Mouse (Mus musculus) limb, embryonic 15.5 days (tissue): Measurements from ENCODE around the gene Rab11fip5. TPM values are rescaled to one million over a fixed set of nuclear protein-coding genes. Genes with fewer than 3 reads are reported as not detected.

ENCODE experiments used
- ATAC-seq: fragments of 200-750 bp; cut with Nextera tagmentation; 2 replicates; pipeline ENCODE4 v1.8.0; 2017; ENCODE audit warnings: low read depth, moderate TSS enrichment; ENCODE audit not compliant: insufficient number of reproducible peaks, low FRiP score, low TSS enrichment
- H3K27ac ChIP-seq: fragments of 300-500 bp; sonication (generic); 2 replicates; pipeline ENCODE4 v1.5.1; 2015; ENCODE audit warnings: moderate library complexity, mild to moderate bottlenecking, inconsistent platforms
- H3K27me3 ChIP-seq: fragments of 300-500 bp; sonication (generic); 2 replicates; pipeline ENCODE4 v1.6.1; 2015; ENCODE audit warnings: inconsistent platforms
- H3K36me3 ChIP-seq: fragments of 300-500 bp; sonication (generic); 2 replicates; pipeline ENCODE4 v1.6.1; 2015; ENCODE audit warnings: inconsistent platforms
- H3K4me1 ChIP-seq: fragments of 300-500 bp; sonication (generic); 2 replicates; pipeline ENCODE4 v1.6.1; 2015; ENCODE audit warnings: inconsistent platforms
- H3K4me2 ChIP-seq: fragments of 300-500 bp; sonication (generic); 2 replicates; pipeline ENCODE4 v1.6.1; 2015; ENCODE audit warnings: mild to moderate bottlenecking, inconsistent platforms
- H3K4me3 ChIP-seq: fragments of 300-500 bp; sonication (generic); 2 replicates; pipeline ENCODE4 v1.5.1; 2015; ENCODE audit warnings: mild to moderate bottlenecking, inconsistent platforms
- H3K9ac ChIP-seq: fragments of 300-500 bp; sonication (generic); 2 replicates; pipeline ENCODE4 v1.6.1; 2015; ENCODE audit warnings: inconsistent platforms
- H3K9me3 ChIP-seq: fragments of 300-500 bp; sonication (generic); 2 replicates; pipeline ENCODE4 v1.6.1; 2016; ENCODE audit warnings: inconsistent platforms
- WGBS: fragments of 180-500 bp; shearing (Covaris S2); methylation state at CpG from one replicate; pipeline ENCODE4 v1.1.7; 2015; 5-methylcytosine and 5-hydroxymethylcytosine counted together
- polyA plus RNA-seq: library from polyadenylated mRNA; unstranded; fragments of >200 nt; fragmentation: Nextera tagmentation; extraction: Ambion mirVana; gene quantifications from 2 replicates; pipeline ENCODE4 v1.2.1, GENCODE M21; 2015

Gene Rab11fip5
- polyA plus RNA-seq, 1 experiment from 2014 or later: 21.7 TPM

DNA sequence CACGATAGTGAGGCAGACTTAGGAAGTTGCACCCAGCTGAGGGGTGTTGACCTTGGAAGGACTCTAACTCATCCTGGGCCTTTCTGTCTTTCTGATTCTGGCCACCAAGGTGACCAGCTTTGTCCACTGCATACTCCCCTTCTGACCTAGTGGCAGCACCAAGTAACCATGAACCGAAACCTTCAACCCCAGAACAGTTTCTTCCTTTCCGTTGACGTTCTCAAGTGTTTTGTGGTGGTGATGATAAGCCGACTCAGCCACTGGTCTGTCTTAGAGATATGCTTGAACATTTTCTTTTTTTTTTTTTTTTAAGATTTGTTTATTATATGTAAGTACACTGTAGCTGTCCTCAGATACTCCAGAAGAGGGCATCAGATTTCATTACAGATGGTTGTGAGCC, 14.2 kb upstream of the Rab11fip5 start:
- H3K27me3 ChIP-seq: peaks cover 5% of the 10 kb centered on the region; the same call in 1 of the 2 replicates
- H3K27ac ChIP-seq: no peak overlapping the region
- H3K9ac ChIP-seq: no peak overlapping the region
- H3K36me3 ChIP-seq: no peaks in the 10 kb centered on the region
- H3K4me1 ChIP-seq: no peaks in the 10 kb centered on the region
- no peak overlapping the region for H3K4me2 ChIP-seq
- ATAC-seq: no peak
- no peak overlapping the region for H3K4me3 ChIP-seq
- H3K9me3 ChIP-seq: no peaks in the 10 kb centered on the region
- 75% methylated on average over 5 of the region's 5 CpGs for WGBS

DNA sequence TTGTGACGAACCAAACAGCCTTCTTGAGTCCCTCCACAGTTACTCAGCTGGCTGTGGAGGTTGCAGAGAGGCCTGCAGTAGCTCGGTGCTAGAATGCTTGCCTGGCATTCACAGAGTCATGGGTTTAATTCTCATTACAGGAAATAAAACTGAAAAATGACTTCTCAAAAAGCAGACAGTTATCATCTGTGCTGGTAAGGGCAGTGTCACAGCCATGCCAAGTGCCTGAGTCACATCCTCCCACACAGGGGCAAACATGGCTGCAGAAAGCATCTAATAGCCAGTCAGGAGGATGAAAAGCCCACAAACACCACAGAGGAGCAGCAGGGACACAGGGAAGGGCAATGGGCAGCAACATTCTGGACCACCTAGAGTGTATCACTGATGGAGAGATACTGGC, 8.4 kb upstream of the Rab11fip5 start:
- Histone ChIP-seq H3K27me3 (peaks cover 5% of the 10 kb centered on the region; the same call in 1 of the 2 replicates), H3K27ac (no peak overlapping the region), H3K9ac (no peak overlapping the region), H3K4me2 (no peak overlapping the region), H3K4me3 (no peak overlapping the region), H3K36me3 (no peaks in the 10 kb centered on the region), H3K9me3 (no peaks in the 10 kb centered on the region), H3K4me1 (peaks cover 17% of the 10 kb centered on the region)
- 73% methylated on average over 2 of the region's 2 CpGs for WGBS
- ATAC-seq: no peak

DNA sequence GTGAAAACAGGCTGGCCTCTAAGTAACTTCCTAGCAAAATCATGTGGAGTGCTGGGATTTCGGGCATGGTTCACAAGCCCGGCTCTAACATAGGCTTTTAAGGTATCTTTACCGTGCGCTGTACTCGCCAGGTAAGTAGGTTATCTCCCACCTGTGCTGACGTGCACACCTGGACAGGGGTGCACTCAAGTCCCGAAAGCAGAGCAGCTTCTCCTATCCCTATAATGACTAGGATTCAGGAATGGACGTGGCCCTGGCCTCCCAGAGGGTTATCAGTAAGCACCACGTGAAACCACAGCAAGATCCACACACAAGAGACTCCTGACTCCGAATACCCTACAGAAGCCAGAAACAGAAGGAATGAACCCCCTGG, 7.2 kb upstream of the Rab11fip5 start:
- Histone ChIP-seq H3K4me2 (no peak overlapping the region), H3K4me1 (peaks cover 17% of the 10 kb centered on the region), H3K36me3 (no peaks in the 10 kb centered on the region), H3K9ac (no peak overlapping the region), H3K4me3 (no peak overlapping the region), H3K27me3 (peaks cover 5% of the 10 kb centered on the region; the same call in 1 of the 2 replicates), H3K9me3 (no peaks in the 10 kb centered on the region), H3K27ac (no peak overlapping the region)
- no peak for ATAC-seq
- 78% methylated on average over 10 of the region's 10 CpGs for WGBS

DNA sequence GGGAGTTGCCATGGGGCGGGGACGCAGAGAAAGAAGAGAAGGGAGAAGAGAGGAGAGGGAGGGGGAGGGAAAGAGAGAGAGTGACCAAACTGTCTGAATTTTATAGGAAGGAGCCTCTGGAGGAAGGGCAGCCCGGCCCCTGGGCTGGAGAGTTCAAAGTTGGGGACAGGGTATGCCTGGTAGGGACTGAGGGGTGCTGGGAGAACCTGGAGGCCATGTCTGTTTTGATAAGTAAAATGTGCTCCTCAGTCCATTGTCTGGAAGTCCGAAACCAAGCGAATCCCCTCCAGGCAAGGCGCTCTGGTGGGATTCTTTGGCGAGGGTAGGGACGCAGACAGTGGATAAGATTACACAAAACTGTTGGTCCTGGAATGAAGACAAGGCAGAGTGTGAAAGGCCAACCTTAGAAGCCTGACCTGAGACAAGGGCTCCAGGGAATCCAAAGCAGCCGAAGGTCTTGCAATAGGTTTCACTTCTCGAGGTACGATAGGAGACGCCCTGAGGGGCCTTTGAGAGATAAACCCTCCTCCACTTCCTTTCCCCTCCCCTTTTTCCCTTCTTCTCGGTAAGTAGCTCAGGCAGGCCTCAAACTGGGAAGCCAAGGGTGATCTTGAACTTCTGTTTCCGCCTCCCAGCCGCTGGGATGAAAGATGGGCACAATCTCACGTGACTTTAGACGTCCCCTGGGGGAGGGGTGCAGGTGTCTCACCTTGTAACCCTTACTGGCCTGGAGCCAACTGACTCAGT, 6.6 kb upstream of the Rab11fip5 start:
- peaks cover 17% of the 10 kb centered on the region for H3K4me1 ChIP-seq
- H3K9me3 ChIP-seq: no peaks in the 10 kb centered on the region
- peak overlapping the region; percentile 30 for H3K4me2 ChIP-seq
- H3K9ac ChIP-seq: no peak overlapping the region
- peaks cover 1% of the 10 kb centered on the region; the same call in 1 of the 2 replicates for H3K27me3 ChIP-seq
- H3K4me3 ChIP-seq: no peak overlapping the region
- 22% methylated on average over 17 of the region's 17 CpGs for WGBS
- 0 out of 2 replicates have a peak, but pooled peaks have one; percentile 35 for ATAC-seq
- H3K27ac ChIP-seq: no peak overlapping the region
- no peaks in the 10 kb centered on the region for H3K36me3 ChIP-seq

DNA sequence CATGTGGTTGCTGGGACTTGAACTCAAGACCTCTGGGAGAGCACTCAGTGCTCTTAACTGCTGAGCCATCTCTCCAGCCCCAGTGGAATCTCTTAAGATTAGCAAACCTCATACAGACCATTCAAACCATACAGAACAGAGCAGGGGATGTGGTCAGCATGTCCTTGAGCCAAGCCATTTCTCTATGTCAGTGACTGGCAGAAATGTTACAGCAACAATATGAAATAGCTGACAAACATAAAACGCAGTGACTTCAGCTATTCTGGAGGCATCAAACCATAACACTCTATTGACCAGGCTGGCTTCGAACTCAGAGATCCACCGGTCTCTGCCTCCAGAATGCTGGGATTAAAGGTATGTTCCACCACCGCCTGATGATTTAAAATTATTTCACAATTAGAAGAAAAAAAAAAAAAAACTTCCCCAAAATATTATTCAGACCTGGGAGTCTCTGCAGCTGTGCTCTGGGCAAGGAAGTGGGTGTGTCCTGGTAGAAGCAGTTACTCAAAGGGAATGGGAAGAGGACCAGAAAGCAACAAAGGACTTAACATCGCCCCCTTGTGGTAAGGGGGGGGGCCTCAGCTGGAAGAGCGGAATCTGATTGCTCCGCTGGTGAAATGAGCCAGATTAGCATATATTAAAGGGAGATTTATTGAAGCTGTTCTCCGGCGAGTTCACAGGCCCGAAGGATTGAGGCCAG, 5.9 kb upstream of the Rab11fip5 start:
- H3K27me3 ChIP-seq: no peaks in the 10 kb centered on the region
- peak; percentile 79; the same call in 1 of the 2 replicates for ATAC-seq
- H3K4me1 ChIP-seq: peaks cover 17% of the 10 kb centered on the region
- no peaks in the 10 kb centered on the region for H3K9me3 ChIP-seq
- H3K9ac ChIP-seq: no peak overlapping the region
- 27% methylated on average over 10 of the region's 10 CpGs for WGBS
- H3K27ac ChIP-seq: no peak overlapping the region
- H3K36me3 ChIP-seq: no peaks in the 10 kb centered on the region
- H3K4me3 ChIP-seq: no peak overlapping the region
- H3K4me2 ChIP-seq: peak overlapping the region; percentile 30

DNA sequence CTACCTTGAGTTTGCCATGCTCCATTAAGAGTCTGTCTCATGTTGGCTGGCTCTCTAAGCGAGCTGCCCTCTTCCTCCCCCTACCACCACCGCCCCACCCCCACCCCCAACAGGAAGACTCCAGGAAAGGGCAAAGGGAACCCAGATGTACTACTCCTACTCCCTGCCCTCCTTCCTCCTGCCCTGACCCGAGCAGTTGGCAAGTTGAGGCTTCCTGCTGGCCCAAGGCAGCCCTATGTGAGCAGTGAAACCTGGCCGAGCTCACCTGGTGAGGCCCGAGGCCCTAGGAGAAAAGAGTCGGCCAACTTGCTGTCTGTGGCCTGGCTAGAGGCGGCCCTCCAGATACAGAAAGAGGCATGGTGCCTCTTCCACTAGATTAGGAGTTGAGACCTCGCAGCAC, 4.2 kb upstream of the Rab11fip5 start:
- 51% methylated on average over 8 of the region's 8 CpGs for WGBS
- Histone ChIP-seq H3K4me2 (no peak overlapping the region), H3K27ac (no peak overlapping the region), H3K9me3 (no peaks in the 10 kb centered on the region), H3K4me1 (peaks cover 22% of the 10 kb centered on the region), H3K27me3 (no peaks in the 10 kb centered on the region), H3K4me3 (no peak overlapping the region), H3K36me3 (no peaks in the 10 kb centered on the region), H3K9ac (no peak overlapping the region)
- no peak for ATAC-seq

DNA sequence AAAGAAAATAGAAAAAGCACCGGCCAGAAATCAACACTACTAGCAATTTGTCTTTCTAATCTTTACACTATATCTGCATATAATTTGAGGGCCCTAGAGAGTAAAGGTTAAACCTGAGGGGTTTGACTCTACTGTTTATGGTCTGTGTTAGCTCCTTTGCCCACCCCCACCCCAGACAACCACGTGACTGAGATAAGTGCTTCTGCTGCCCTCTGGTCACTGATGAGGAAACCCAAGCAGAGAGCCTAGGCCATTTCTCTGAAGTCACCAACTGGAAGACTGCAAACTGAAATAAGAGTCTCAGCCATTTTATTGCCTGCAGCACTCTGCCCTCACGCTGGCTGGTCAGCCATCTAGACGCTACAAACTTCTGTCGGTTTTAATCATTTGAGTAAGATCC, 3.4 kb upstream of the Rab11fip5 start:
- 46% methylated on average over 5 of the region's 5 CpGs for WGBS
- no peak for ATAC-seq
- Histone ChIP-seq H3K36me3 (no peaks in the 10 kb centered on the region), H3K4me3 (no peak overlapping the region), H3K27ac (no peak overlapping the region), H3K4me1 (peaks cover 29% of the 10 kb centered on the region), H3K27me3 (no peaks in the 10 kb centered on the region), H3K4me2 (no peak overlapping the region), H3K9me3 (no peaks in the 10 kb centered on the region), H3K9ac (no peak overlapping the region)

DNA sequence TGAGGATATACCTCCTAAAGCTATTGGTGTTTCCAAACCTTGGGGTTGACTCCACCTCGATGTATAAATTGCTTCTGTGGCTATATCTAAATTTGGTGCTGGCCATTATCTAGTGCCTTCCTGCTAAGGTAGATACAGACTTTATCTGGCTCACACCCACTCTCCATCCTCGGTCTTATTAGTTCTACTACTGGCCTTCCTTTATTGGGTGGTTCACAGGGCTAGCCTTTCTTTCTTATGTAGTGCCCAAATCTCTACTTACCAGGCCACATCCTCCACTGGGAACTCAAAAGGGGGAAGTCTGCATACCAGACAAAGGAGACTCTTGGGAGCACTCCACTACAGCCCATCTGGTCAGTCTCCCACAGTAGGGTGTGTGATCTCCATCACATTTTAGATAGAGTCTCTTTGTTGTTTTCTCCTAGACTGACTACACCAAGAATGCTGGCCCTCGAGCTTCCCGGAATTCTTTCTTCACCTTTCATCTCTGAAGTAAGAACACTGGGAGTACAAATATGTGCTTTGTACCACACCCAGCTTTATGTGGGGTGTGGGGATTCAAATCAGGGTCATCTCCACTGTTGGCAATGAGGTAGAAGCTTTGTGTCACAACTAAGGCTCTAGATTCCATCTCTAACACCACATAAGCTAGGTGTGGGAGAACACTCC, 2.8 kb upstream of the Rab11fip5 start:
- Histone ChIP-seq H3K4me2 (no peak overlapping the region), H3K9me3 (no peaks in the 10 kb centered on the region), H3K9ac (no peak overlapping the region), H3K36me3 (no peaks in the 10 kb centered on the region), H3K27me3 (no peaks in the 10 kb centered on the region), H3K27ac (no peak overlapping the region), H3K4me3 (no peak overlapping the region), H3K4me1 (peaks cover 36% of the 10 kb centered on the region)
- 82% methylated on average over 4 of the region's 4 CpGs for WGBS
- no peak for ATAC-seq

DNA sequence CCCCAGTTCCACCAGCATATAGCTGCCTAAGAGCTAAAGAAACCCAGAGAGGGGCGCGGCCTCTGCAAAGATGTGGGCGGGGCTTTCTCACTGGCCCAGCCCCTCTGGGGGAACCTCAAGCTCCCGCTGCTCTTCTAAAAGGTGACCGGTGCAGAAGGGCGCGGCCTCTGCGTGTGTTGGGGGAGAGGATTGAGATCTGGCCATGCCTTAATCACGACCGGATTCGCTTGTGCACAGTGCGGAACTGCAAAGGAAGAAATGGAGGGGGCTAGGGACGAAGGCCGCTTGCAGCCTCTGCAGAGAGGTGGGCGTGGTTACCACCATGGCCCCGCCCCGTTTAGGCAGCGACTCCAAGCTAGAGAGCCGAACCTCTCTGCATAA, 290 bp upstream of the Rab11fip5 start:
- WGBS: under 1% methylated on average over 19 of the region's 19 CpGs
- Histone ChIP-seq H3K4me3 (peak overlapping the region; percentile 87), H3K27ac (peak overlapping the region; percentile 71), H3K4me1 (peaks cover 46% of the 10 kb centered on the region), H3K4me2 (peak overlapping the region; percentile 87), H3K36me3 (0 out of 2 replicates have a peak, but pooled peaks cover 2% of the 10 kb centered on the region), H3K9ac (peak overlapping the region; percentile 33), H3K27me3 (no peaks in the 10 kb centered on the region), H3K9me3 (no peaks in the 10 kb centered on the region)
- peak; percentile 97 for ATAC-seq

DNA sequence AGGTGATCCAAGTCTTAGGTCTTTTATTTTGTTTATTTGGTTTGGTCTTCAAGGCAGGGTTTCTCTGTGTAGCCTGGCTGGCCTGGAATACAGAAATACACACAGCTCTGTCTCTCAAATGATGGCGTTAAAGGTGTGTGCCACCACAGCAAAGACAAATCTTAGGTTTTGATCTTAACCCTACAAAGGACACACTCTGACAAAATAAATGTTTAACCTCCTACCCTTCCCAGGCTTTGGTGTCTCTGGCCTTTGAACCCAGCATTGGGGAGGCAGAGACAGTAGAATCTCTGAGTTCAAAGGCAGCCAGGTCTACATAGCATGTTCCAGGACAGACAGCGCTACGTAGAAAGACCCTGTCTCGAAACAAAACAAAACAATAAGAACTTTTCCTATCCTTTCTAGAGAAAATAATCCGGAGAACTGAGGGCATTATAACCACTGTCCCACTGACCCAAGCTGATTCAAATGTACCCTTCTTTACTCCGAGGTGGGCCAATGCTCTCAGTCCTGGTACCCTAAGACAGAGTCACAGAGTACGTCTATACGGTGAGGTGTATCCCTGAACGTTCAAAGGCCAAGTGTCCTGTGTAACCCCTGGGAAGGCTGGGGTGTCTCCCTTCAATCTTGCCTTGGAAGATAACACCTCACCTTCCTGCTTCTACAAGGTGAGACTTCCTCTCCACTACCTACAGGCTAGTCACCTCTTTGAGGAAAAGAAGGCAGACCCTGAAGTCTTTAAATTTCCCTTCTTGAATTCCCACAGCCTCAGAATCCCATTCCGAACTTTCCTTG, 1.2 kb downstream of the Rab11fip5 start:
- H3K4me1 ChIP-seq: peaks cover 58% of the 10 kb centered on the region
- 0 out of 2 replicates have a peak, but pooled peaks cover 2% of the 10 kb centered on the region for H3K36me3 ChIP-seq
- ATAC-seq: no peak
- H3K4me2 ChIP-seq: peak overlapping the region; percentile 87
- 81% methylated on average over 10 of the region's 10 CpGs for WGBS
- H3K4me3 ChIP-seq: peak overlapping the region; percentile 87
- H3K9me3 ChIP-seq: no peaks in the 10 kb centered on the region
- H3K27ac ChIP-seq: peak overlapping the region; percentile 81
- no peaks in the 10 kb centered on the region for H3K27me3 ChIP-seq
- H3K9ac ChIP-seq: peak overlapping the region; percentile 81; the same call in 1 of the 2 replicates

DNA sequence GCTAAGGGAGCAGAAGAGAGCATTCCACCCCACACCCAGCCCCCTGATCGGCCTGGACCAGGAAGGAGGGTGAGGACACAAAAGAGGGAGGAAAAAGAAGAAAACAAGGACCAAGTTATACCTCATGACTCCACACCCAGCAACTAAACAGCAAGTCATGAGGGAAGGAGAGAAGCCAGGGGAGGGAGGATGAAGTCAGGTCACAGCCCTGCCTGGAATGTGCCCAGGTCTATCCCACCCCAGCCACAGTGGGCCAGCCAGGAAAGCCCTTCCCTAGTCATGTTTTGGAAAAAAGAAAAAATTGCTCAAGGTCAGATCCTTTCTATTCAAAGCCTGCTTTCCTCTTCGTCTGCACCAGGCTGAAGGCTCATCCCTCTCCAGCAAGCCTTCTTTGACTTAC, 1.9 kb downstream of the Rab11fip5 start:
- peak overlapping the region; percentile 40; the same call in 1 of the 2 replicates for H3K27ac ChIP-seq
- no peaks in the 10 kb centered on the region for H3K27me3 ChIP-seq
- H3K4me1 ChIP-seq: peaks cover 65% of the 10 kb centered on the region
- H3K36me3 ChIP-seq: 0 out of 2 replicates have a peak, but pooled peaks cover 2% of the 10 kb centered on the region
- no peak for ATAC-seq
- H3K4me2 ChIP-seq: peak overlapping the region; percentile 87
- 72% methylated on average over 2 of the region's 2 CpGs for WGBS
- H3K9me3 ChIP-seq: no peaks in the 10 kb centered on the region
- H3K4me3 ChIP-seq: peak overlapping the region; percentile 87
- H3K9ac ChIP-seq: no peak overlapping the region
